ENCODE assay signal across 8 mouse cellular contexts in the genomic region with DNA sequence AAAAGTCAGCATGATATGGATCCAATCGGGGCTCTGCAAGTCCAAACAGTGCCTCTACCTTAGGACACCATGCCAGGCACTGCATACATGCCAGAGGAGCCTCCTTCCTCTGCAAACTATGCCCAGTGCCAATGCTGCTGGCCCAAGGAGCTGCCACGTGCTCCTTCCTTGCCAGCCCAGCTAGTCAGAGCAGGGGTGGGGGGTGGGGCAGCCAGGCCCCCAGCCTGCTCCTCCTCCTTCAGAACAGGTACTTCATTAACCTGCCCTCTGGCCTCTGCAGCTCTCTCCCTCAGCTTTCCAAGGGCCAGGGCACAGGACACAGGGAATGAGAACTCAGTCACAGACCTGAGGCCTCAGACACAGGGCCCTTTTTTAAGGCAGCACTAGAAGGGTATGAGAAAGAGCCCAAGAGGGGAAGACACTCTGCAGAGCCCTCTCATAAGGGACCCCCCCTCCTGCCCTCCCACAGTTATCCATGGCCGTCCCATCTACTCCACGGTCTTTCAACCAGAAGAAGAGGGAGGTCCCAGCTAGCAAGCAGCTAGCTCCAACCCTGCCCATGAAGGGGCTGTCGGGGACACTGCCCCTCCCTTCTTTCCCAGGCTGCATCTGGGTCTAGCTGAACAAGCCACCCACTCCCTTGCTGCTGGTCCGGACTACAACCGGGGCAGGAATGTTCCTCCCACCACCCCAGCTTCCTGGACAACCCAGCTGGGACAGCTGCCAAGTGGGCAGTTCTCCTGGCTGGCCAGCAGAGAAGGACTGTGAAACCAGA. TPM values are rescaled to one million over a fixed set of nuclear protein-coding genes. Genes with fewer than 3 reads are reported as not detected.
DNase-seq lines count a peak whose midpoint lies in the region; ATAC-seq and TF ChIP-seq lines count a peak whose summit lies in the region.

No protein-coding gene starts in this region.

- TF ChIP-seq CTCF in lung, adult 2 months (IDR thresholded peaks at IDR 0.05; ENCODE audit: insufficient read depth, low read length), result peak; percentile 10; the same call in 1 of the 2 replicates

- 14% methylated on average over 7 of the region's 7 CpGs for WGBS in lung, adult 2 months

- DNase-seq in spleen, adult 18-20 months, result peak; percentile 30 to 32
- no peak for DNase-seq in spleen, adult 12 weeks (ENCODE audit: low spot score)
- DNase-seq in frontal cortex, postnatal 10 days (ENCODE audit: low spot score in 2 of 2), result peak; percentile 74 to 76
- DNase-seq in heart, postnatal 4 days, result peak; percentile 94
- DNase-seq in layer of hippocampus, adult 8-10 months (ENCODE audit: low spot score in 2 of 2), result peak; percentile 59 to 60
- peak; percentile 80 for DNase-seq in lung, adult 2 months
- DNase-seq in right cerebral cortex, postnatal 10 days (ENCODE audit: low spot score in 2 of 2), result peak; percentile 88 to 89

- peaks cover 7% of the 10 kb centered on the region for H3K4me1 ChIP-seq in lung, adult 2 months (ENCODE audit: control insufficient read depth, insufficient read depth, low read length)

- H3K4me3 ChIP-seq in lung, adult 2 months (replicated peaks; ENCODE audit: extremely low read depth, low read depth, low read length), result peak overlapping the region; percentile 21

- ATAC-seq in megakaryocyte progenitor cell, adult 5-6 weeks (replicated peaks; ENCODE audit: poor library complexity), result no peak

- peak; percentile 59; the same call in 1 of the 2 replicates for TF ChIP-seq POLR2A in lung, adult 2 months (IDR thresholded peaks at IDR 0.05; ENCODE audit: borderline replicate concordance, extremely low read depth, low read depth, low read length)

RNA-seq across cellular contexts. Expression of a gene that starts 1.2 kb away (rescaled TPM):
- total RNA-seq in heart, postnatal 4 days (2021), result 10 to 100 TPM; 20.4 to 24.9 TPM
- 10 to 100 TPM in 1 of 4 experiments, 1 to 10 TPM in 3; 6.1 to 11.5 (median 9.1) TPM for total RNA-seq in layer of hippocampus, adult 8-10 months (2022)
- polyA plus RNA-seq in lung, adult 2 months (2012; rRNA removed), result 15.4 and 16.7 TPM in 2 replicates
- not detected in 2 replicates for total RNA-seq in megakaryocyte progenitor cell, adult 5-6 weeks (2015)
- not detected in 2 replicates for total RNA-seq in megakaryocyte progenitor cell, adult 5-6 weeks (2017)

Comparison
In these comparisons a context has a peak if more than half of its experiments do, and no peak if none do; other contexts are left out.
1. RNA of a gene that starts 1.2 kb away (total RNA-seq): 20.4 to 24.9 TPM in heart, postnatal 4 days and 6.1 to 11.5 TPM in layer of hippocampus, adult 8-10 months; not detected in megakaryocyte progenitor cell, adult 5-6 weeks; every median in the first group is over 4 times any median in the second.